Mouse (Mus musculus) forebrain, embryonic 11.5 days (tissue): ENCODE measurements around the gene Trim29. TPM values are rescaled to one million over a fixed set of nuclear protein-coding genes. Genes with fewer than 3 reads are reported as not detected.

ENCODE experiments used
- ATAC-seq: fragments of 200-750 bp; cut with Nextera tagmentation; replicated peaks from 2 replicates; pipeline ENCODE4 v1.8.0; 2017; ENCODE audit warnings: moderate TSS enrichment; ENCODE audit not compliant: low FRiP score
- DNase-seq: peaks from one replicate; pipeline ENCODE4 v3.0.0-alpha.2; 2017; ENCODE audit warnings: low spot score
- H3K27ac ChIP-seq: fragments of 300-500 bp; sonication (generic); 2 replicates; pipeline ENCODE4 v1.5.1; 2014; ENCODE audit warnings: low read depth, low read length
- H3K27me3 ChIP-seq: fragments of 300-500 bp; sonication (generic); 2 replicates; pipeline ENCODE4 v1.6.1; 2014; ENCODE audit warnings: mild to moderate bottlenecking, low read length, mixed read lengths; ENCODE audit not compliant: control insufficient read depth, insufficient read depth
- H3K36me3 ChIP-seq: fragments of 300-500 bp; sonication (generic); 2 replicates; pipeline ENCODE4 v1.6.1; 2014; ENCODE audit warnings: mild to moderate bottlenecking, low read length, moderate library complexity, mixed read lengths; ENCODE audit not compliant: control insufficient read depth, insufficient read depth
- H3K4me1 ChIP-seq: fragments of 300-500 bp; sonication (generic); replicated peaks from 2 replicates; pipeline ENCODE4 v1.6.1; 2014; ENCODE audit warnings: low read length, mixed read lengths; ENCODE audit not compliant: control insufficient read depth, insufficient read depth
- H3K4me2 ChIP-seq: fragments of 300-500 bp; sonication (generic); 2 replicates; pipeline ENCODE4 v1.6.1; 2014; ENCODE audit warnings: low read depth, mild to moderate bottlenecking, low read length, moderate library complexity, mixed read lengths; ENCODE audit not compliant: severe bottlenecking
- H3K4me3 ChIP-seq: fragments of 300-500 bp; sonication (generic); 2 replicates; pipeline ENCODE4 v1.5.1; 2014; ENCODE audit warnings: low read depth, low read length
- H3K9ac ChIP-seq: fragments of 300-500 bp; sonication (generic); 2 replicates; pipeline ENCODE4 v1.6.1; 2014; ENCODE audit warnings: low read length
- H3K9me3 ChIP-seq: fragments of 300-500 bp; sonication (generic); 2 replicates; pipeline ENCODE4 v1.6.1; 2016; ENCODE audit warnings: low read length, mixed read lengths; ENCODE audit not compliant: control insufficient read depth
- WGBS: fragments of 180-500 bp; shearing (Covaris S2); extraction: QIAGEN DNeasy Blood & Tissue Kit; methylation state at CpG from one replicate; pipeline ENCODE4 v1.1.7; 2014; 5-methylcytosine and 5-hydroxymethylcytosine counted together
- polyA plus RNA-seq: library from polyadenylated mRNA; unstranded; fragments of >200 nt; fragmentation: Nextera tagmentation; extraction: Ambion mirVana; gene quantifications from 2 replicates; pipeline ENCODE4 v1.2.1, GENCODE M21; 2014

Trim29 gene
- polyA plus RNA-seq, 1 experiment from 2014 or later: 1.6 TPM

- Histone ChIP-seq H3K4me3 (no peak overlapping the region), H3K9me3 (no peaks in the 10 kb centered on the region), H3K27me3 (peaks cover 10% of the 10 kb centered on the region; the same call in 1 of the 2 replicates), H3K27ac (peak overlapping the region; percentile 71), H3K4me2 (no peak overlapping the region), H3K36me3 (no peaks in the 10 kb centered on the region), H3K9ac (no peak overlapping the region), H3K4me1 (peaks cover 28% of the 10 kb centered on the region)
- DNase-seq: peak; percentile 78
- peak; percentile 73 for ATAC-seq
- 3% methylated on average over 8 of the region's 8 CpGs for WGBS
Measured at GRCm38 (mm10) chr9:43269166-43269565, 41.5 kb upstream of the Trim29 start.

- ATAC-seq (peak; percentile 42), DNase-seq (peak; percentile 77)
- Histone ChIP-seq H3K36me3 (no peaks in the 10 kb centered on the region), H3K27me3 (peaks cover 10% of the 10 kb centered on the region; the same call in 1 of the 2 replicates), H3K4me3 (peak overlapping the region; percentile 9; the same call in 1 of the 2 replicates), H3K4me1 (peaks cover 27% of the 10 kb centered on the region; the same call in 1 of the 2 replicates), H3K9me3 (no peaks in the 10 kb centered on the region), H3K4me2 (peak overlapping the region; percentile 38), H3K9ac (peak overlapping the region; percentile 4; the same call in 1 of the 2 replicates), H3K27ac (0 out of 2 replicates have a peak overlapping the region, but pooled peaks have one; percentile 60)
- 1% methylated on average over 17 of the region's 17 CpGs for WGBS
Measured at GRCm38 (mm10) chr9:43270723-43271252, 39.9 kb upstream of the Trim29 start.

GRCm38 (mm10) chr9:43271761-43272518 lies 38.7 kb upstream of the Trim29 start:
- Histone ChIP-seq H3K9ac (no peak overlapping the region), H3K4me3 (no peak overlapping the region), H3K4me1 (peaks cover 27% of the 10 kb centered on the region; the same call in 1 of the 2 replicates), H3K27ac (no peak overlapping the region), H3K36me3 (no peaks in the 10 kb centered on the region), H3K4me2 (no peak overlapping the region), H3K9me3 (no peaks in the 10 kb centered on the region), H3K27me3 (peaks cover 10% of the 10 kb centered on the region; the same call in 1 of the 2 replicates)
- DNase-seq (no peak), ATAC-seq (no peak)
- 35% methylated on average over 14 of the region's 14 CpGs for WGBS

GRCm38 (mm10) chr9:43273735-43274134 lies 36.9 kb upstream of the Trim29 start:
- ATAC-seq: no peak
- 88% methylated on average over 9 of the region's 9 CpGs for WGBS
- H3K4me3 ChIP-seq: no peak overlapping the region
- H3K9me3 ChIP-seq: no peaks in the 10 kb centered on the region
- H3K36me3 ChIP-seq: no peaks in the 10 kb centered on the region
- no peak overlapping the region for H3K27ac ChIP-seq
- H3K27me3 ChIP-seq: peaks cover 10% of the 10 kb centered on the region; the same call in 1 of the 2 replicates
- DNase-seq: no peak
- no peak overlapping the region for H3K4me2 ChIP-seq
- H3K4me1 ChIP-seq: peaks cover 27% of the 10 kb centered on the region; the same call in 1 of the 2 replicates
- H3K9ac ChIP-seq: no peak overlapping the region

- Histone ChIP-seq H3K4me3 (no peak overlapping the region), H3K4me1 (0 out of 2 replicates have a peak, but pooled peaks cover 3% of the 10 kb centered on the region), H3K27me3 (no peaks in the 10 kb centered on the region; the same call in 1 of the 2 replicates), H3K9me3 (no peaks in the 10 kb centered on the region), H3K4me2 (no peak overlapping the region), H3K27ac (no peak overlapping the region), H3K9ac (no peak overlapping the region), H3K36me3 (no peaks in the 10 kb centered on the region)
- 2% methylated on average over 6 of the region's 6 CpGs for WGBS
- ATAC-seq (peak; percentile 84), DNase-seq (peak; percentile 94)
Measured at GRCm38 (mm10) chr9:43284284-43284683, 26.4 kb upstream of the Trim29 start.

GRCm38 (mm10) chr9:43285281-43285680 lies 25.4 kb upstream of the Trim29 start:
- Histone ChIP-seq H3K4me1 (0 out of 2 replicates have a peak, but pooled peaks cover 3% of the 10 kb centered on the region), H3K36me3 (no peaks in the 10 kb centered on the region), H3K27me3 (no peaks in the 10 kb centered on the region; the same call in 1 of the 2 replicates), H3K9me3 (no peaks in the 10 kb centered on the region), H3K27ac (no peak overlapping the region), H3K9ac (no peak overlapping the region), H3K4me3 (no peak overlapping the region), H3K4me2 (no peak overlapping the region)
- 91% methylated on average over 4 of the region's 4 CpGs for WGBS
- ATAC-seq (no peak), DNase-seq (no peak)

GRCm38 (mm10) chr9:43286870-43287269 lies 23.8 kb upstream of the Trim29 start:
- peak overlapping the region; percentile 46 for H3K9ac ChIP-seq
- H3K27me3 ChIP-seq: no peaks in the 10 kb centered on the region; the same call in 1 of the 2 replicates
- ATAC-seq (peak; percentile 50), DNase-seq (peak; percentile 94)
- H3K27ac ChIP-seq: no peak overlapping the region
- H3K4me1 ChIP-seq: 0 out of 2 replicates have a peak, but pooled peaks cover 3% of the 10 kb centered on the region
- H3K4me2 ChIP-seq: peak overlapping the region; percentile 35
- under 1% methylated on average over 20 of the region's 20 CpGs for WGBS
- H3K4me3 ChIP-seq: no peak overlapping the region
- H3K36me3 ChIP-seq: no peaks in the 10 kb centered on the region
- H3K9me3 ChIP-seq: no peaks in the 10 kb centered on the region

- no peak overlapping the region for H3K4me2 ChIP-seq
- DNase-seq (no peak), ATAC-seq (no peak)
- H3K27ac ChIP-seq: no peak overlapping the region
- H3K9me3 ChIP-seq: no peaks in the 10 kb centered on the region
- no peaks in the 10 kb centered on the region for H3K36me3 ChIP-seq
- no peaks in the 10 kb centered on the region for H3K27me3 ChIP-seq
- no peak overlapping the region for H3K4me3 ChIP-seq
- WGBS: 90% methylated on average over 6 of the region's 6 CpGs
- no peak overlapping the region for H3K9ac ChIP-seq
- H3K4me1 ChIP-seq: no peaks in the 10 kb centered on the region
Measured at GRCm38 (mm10) chr9:43293058-43293457, 17.6 kb upstream of the Trim29 start.
